Mouse (Mus musculus) MEL (cell line): ENCODE measurements around the gene Serhl. TPM values are rescaled to one million over a fixed set of nuclear protein-coding genes. Genes with fewer than 3 reads are reported as not detected.

Experiments used
- DNase-seq: peaks from one replicate; pipeline ENCODE4 v3.0.0; 2011; ENCODE audit warnings: low read depth, low spot score
- H3K27ac ChIP-seq: 2 replicates; pipeline ENCODE4 v1.5.1; 2012; ENCODE audit warnings: low read depth, mild to moderate bottlenecking, control low read depth, low read length, moderate library complexity; ENCODE audit not compliant: control insufficient read depth
- H3K27me3 ChIP-seq, 2 experiments: fragments of 150-350 bp in 1 of 2; sonication (generic) in 1 of 2; 2 replicates each; pipeline ENCODE4 v1.6.1; 2012; ENCODE audit warnings: low read length in 2 of 2, mild to moderate bottlenecking in 2 of 2, improper control_type of control experiment in 1 of 2, moderate library complexity in 1 of 2; ENCODE audit not compliant: insufficient read depth in 2 of 2, control insufficient read depth in 1 of 2
- H3K36me3 ChIP-seq, 2 experiments: 2 replicates each; pipeline ENCODE4 v1.6.1; 2012 to 2014; ENCODE audit warnings: low read length in 2 of 2, improper control_type of control experiment in 1 of 2, inconsistent platforms in 1 of 2, mild to moderate bottlenecking in 1 of 2; ENCODE audit not compliant: insufficient read depth in 2 of 2, control insufficient read depth in 1 of 2
- H3K4me1 ChIP-seq, 2 experiments: fragments of 150-350 bp in 1 of 2; sonication (generic) in 1 of 2; 2 replicates each; pipeline ENCODE4 v1.6.1; 2012; ENCODE audit warnings: low read length in 2 of 2, improper control_type of control experiment in 1 of 2, mild to moderate bottlenecking in 1 of 2; ENCODE audit not compliant: insufficient read depth in 2 of 2, control insufficient read depth in 1 of 2
- H3K4me3 ChIP-seq, 2 experiments: fragments of 150-350 bp in 1 of 2; sonication (generic) in 1 of 2; 2 replicates each; pipeline ENCODE4 v1.5.1; 2012; ENCODE audit warnings: low read depth in 2 of 2, low read length in 2 of 2, mild to moderate bottlenecking in 2 of 2, moderate library complexity in 2 of 2, control low read depth in 1 of 2, improper control_type of control experiment in 1 of 2; ENCODE audit not compliant: control insufficient read depth in 1 of 2, insufficient read depth in 1 of 2
- H3K79me2 ChIP-seq: 2 replicates; pipeline ENCODE4 v1.6.1; 2012; ENCODE audit warnings: mild to moderate bottlenecking, low read length, moderate library complexity; ENCODE audit not compliant: control insufficient read depth, poor library complexity, insufficient read depth
- H3K9ac ChIP-seq: 2 replicates; pipeline ENCODE4 v1.6.1; 2012; ENCODE audit warnings: low read depth, mild to moderate bottlenecking, control low read depth, low read length, moderate library complexity; ENCODE audit not compliant: control insufficient read depth, poor library complexity, severe bottlenecking
- H3K9me3 ChIP-seq: fragments of 150-350 bp; sonication (generic); replicated peaks from 2 replicates; pipeline ENCODE4 v1.6.1; 2012; ENCODE audit warnings: mild to moderate bottlenecking, low read length, improper control_type of control experiment, moderate library complexity; ENCODE audit not compliant: insufficient read depth
- BHLHE40 ChIP-seq: IDR thresholded peaks from 2 replicates; pipeline ENCODE4 v1.6.1; 2012; ENCODE audit warnings: low read depth, mild to moderate bottlenecking, inconsistent platforms, low read length, improper control_type of control experiment, borderline replicate concordance
- CHD1 ChIP-seq: IDR thresholded peaks from 2 replicates; pipeline ENCODE4 v1.6.1; 2012; ENCODE audit warnings: low read depth, mild to moderate bottlenecking, inconsistent platforms, low read length, improper control_type of control experiment
- CHD2 ChIP-seq: IDR thresholded peaks from 2 replicates; pipeline ENCODE4 v1.6.1; 2011; ENCODE audit warnings: low read length, improper control_type of control experiment
- CTCF ChIP-seq, 3 experiments: IDR thresholded peaks in 2 of 3; conservative IDR thresholded peaks in 1 of 3; 2 replicates each; pipeline ENCODE4 v1.5.1; 2011 to 2012; ENCODE audit warnings: low read length in 3 of 3, low read depth in 2 of 3, mild to moderate bottlenecking in 2 of 3, improper control_type of control experiment in 1 of 3, inconsistent platforms in 1 of 3, mixed read lengths in 1 of 3, moderate library complexity in 1 of 3; ENCODE audit not compliant: control insufficient read depth in 1 of 3, insufficient read depth in 1 of 3, poor library complexity in 1 of 3, severe bottlenecking in 1 of 3
- E2F4 ChIP-seq: IDR thresholded peaks from 2 replicates; pipeline ENCODE4 v1.6.1; 2011; ENCODE audit warnings: low read depth, low read length, improper control_type of control experiment, borderline replicate concordance
- ELF1 ChIP-seq: IDR thresholded peaks from 2 replicates; pipeline ENCODE4 v1.6.1; 2014; ENCODE audit warnings: low read depth, mild to moderate bottlenecking, inconsistent platforms, low read length, improper control_type of control experiment, moderate library complexity
- EP300 ChIP-seq, 2 experiments: IDR thresholded peaks; 2 replicates each; pipeline ENCODE4 v1.6.1; 2011; ENCODE audit warnings: improper control_type of control experiment in 2 of 2, low read length in 2 of 2, low read depth in 1 of 2, mild to moderate bottlenecking in 1 of 2
- ETS1 ChIP-seq: IDR thresholded peaks from 2 replicates; pipeline ENCODE4 v1.6.1; 2012; ENCODE audit warnings: low read depth, mild to moderate bottlenecking, inconsistent platforms, low read length, improper control_type of control experiment, moderate library complexity
- GABPA ChIP-seq: IDR thresholded peaks from 2 replicates; pipeline ENCODE4 v1.6.1; 2012; ENCODE audit warnings: low read depth, mild to moderate bottlenecking, inconsistent platforms, low read length, improper control_type of control experiment, moderate library complexity
- GATA1 ChIP-seq: IDR thresholded peaks from 2 replicates; pipeline ENCODE4 v1.6.1; 2011; ENCODE audit warnings: low read depth, low read length, improper control_type of control experiment
- KAT2A ChIP-seq: conservative IDR thresholded peaks from 2 replicates; pipeline ENCODE4 v1.6.1; 2012; ENCODE audit warnings: low read depth, low read length, improper control_type of control experiment, inconsistent platforms
- MAFK ChIP-seq: IDR thresholded peaks from 2 replicates; pipeline ENCODE4 v1.6.1; 2011; ENCODE audit warnings: low read depth, mild to moderate bottlenecking, low read length, improper control_type of control experiment, borderline replicate concordance
- MEF2A ChIP-seq: IDR thresholded peaks from 2 replicates; pipeline ENCODE4 v1.6.1; 2014; ENCODE audit warnings: low read depth, mild to moderate bottlenecking, inconsistent platforms, low read length, improper control_type of control experiment; ENCODE audit not compliant: poor library complexity, insufficient replicate concordance, severe bottlenecking; ENCODE audit errors: extremely low read depth
- MXI1 ChIP-seq: IDR thresholded peaks from 2 replicates; pipeline ENCODE4 v1.6.1; 2011; ENCODE audit warnings: mild to moderate bottlenecking, low read depth, low read length, improper control_type of control experiment
- MYB ChIP-seq: IDR thresholded peaks from 2 replicates; pipeline ENCODE4 v1.6.1; 2011; ENCODE audit warnings: mild to moderate bottlenecking, low read depth, low read length, improper control_type of control experiment
- MYC ChIP-seq: IDR thresholded peaks from 2 replicates; pipeline ENCODE4 v1.6.1; 2011; ENCODE audit warnings: low read depth, mild to moderate bottlenecking, low read length, improper control_type of control experiment, moderate library complexity
- NELFE ChIP-seq: IDR thresholded peaks from 2 replicates; pipeline ENCODE4 v1.6.1; 2011; ENCODE audit warnings: low read depth, low read length, improper control_type of control experiment
- RAD21 ChIP-seq: IDR thresholded peaks from 2 replicates; pipeline ENCODE4 v1.6.1; 2011; ENCODE audit warnings: mild to moderate bottlenecking, low read depth, low read length, improper control_type of control experiment
- RCOR1 ChIP-seq: IDR thresholded peaks from 2 replicates; pipeline ENCODE4 v1.6.1; 2012; ENCODE audit warnings: low read depth, mild to moderate bottlenecking, inconsistent platforms, low read length, improper control_type of control experiment
- SIN3A ChIP-seq: IDR thresholded peaks from 2 replicates; pipeline ENCODE4 v1.6.1; 2012; ENCODE audit warnings: low read length, improper control_type of control experiment, inconsistent platforms
- SMC3 ChIP-seq: IDR thresholded peaks from 2 replicates; pipeline ENCODE4 v1.6.1; 2011; ENCODE audit warnings: low read depth, low read length, improper control_type of control experiment
- TAL1 ChIP-seq: IDR thresholded peaks from 2 replicates; pipeline ENCODE4 v1.6.1; 2012; ENCODE audit warnings: mild to moderate bottlenecking, inconsistent platforms, low read length, moderate library complexity, mixed read lengths
- TCF12 ChIP-seq: IDR thresholded peaks from 2 replicates; pipeline ENCODE4 v1.6.1; 2014; ENCODE audit warnings: low read depth, mild to moderate bottlenecking, inconsistent platforms, low read length, improper control_type of control experiment, moderate library complexity
- UBTF ChIP-seq: IDR thresholded peaks from 2 replicates; pipeline ENCODE4 v1.6.1; 2012; ENCODE audit warnings: low read depth, mild to moderate bottlenecking, inconsistent platforms, low read length, improper control_type of control experiment, moderate library complexity, borderline replicate concordance; ENCODE audit not compliant: insufficient read depth
- USF2 ChIP-seq, 2 experiments: IDR thresholded peaks; 2 replicates each; pipeline ENCODE4 v1.6.1; 2011 to 2012; ENCODE audit warnings: improper control_type of control experiment in 2 of 2, low read length in 2 of 2, borderline replicate concordance in 1 of 2, inconsistent platforms in 1 of 2, low read depth in 1 of 2, mild to moderate bottlenecking in 1 of 2; ENCODE audit not compliant: insufficient read depth in 1 of 2
- ZC3H11A ChIP-seq: IDR thresholded peaks from 2 replicates; pipeline ENCODE4 v1.6.1; 2012; ENCODE audit warnings: low read depth, mild to moderate bottlenecking, inconsistent platforms, low read length, improper control_type of control experiment
- ZKSCAN1 ChIP-seq: IDR thresholded peaks from 2 replicates; pipeline ENCODE4 v1.6.1; 2012; ENCODE audit warnings: low read depth, mild to moderate bottlenecking, inconsistent platforms, low read length, improper control_type of control experiment, moderate library complexity
- ZMIZ1 ChIP-seq: IDR thresholded peaks from 2 replicates; pipeline ENCODE4 v1.6.1; 2012; ENCODE audit warnings: low read depth, mild to moderate bottlenecking, inconsistent platforms, low read length, improper control_type of control experiment, moderate library complexity
- ZNF384 ChIP-seq: IDR thresholded peaks from 2 replicates; pipeline ENCODE4 v1.6.1; 2012; ENCODE audit warnings: low read depth, mild to moderate bottlenecking, inconsistent platforms, low read length, improper control_type of control experiment
- polyA plus RNA-seq, 2 experiments: library from polyadenylated mRNA; stranded (reverse) in 1 of 2; unstranded in 1 of 2; fragments of >175 nt in 1 of 2; fragments of >200 nt in 1 of 2; gene quantifications; 2 replicates each; pipeline versions ENCODE4 v1.2.1 to v1.2.4; 2012; ENCODE audit warnings: low replicate concordance in 2 of 2, low read depth in 1 of 2; ENCODE audit not compliant: insufficient read length in 2 of 2, insufficient read depth in 1 of 2, missing spikeins in 1 of 2
- total RNA-seq: library from RNA; depleted of rRNA; stranded (reverse); fragments of 300-350 nt; gene quantifications from 2 replicates; pipeline ENCODE4 v1.2.3, GENCODE M21; 2012

Gene Serhl
- total and polyA plus RNA-seq, 3 experiments: 19.6 to 57.3 TPM; not detected in 1

DNA sequence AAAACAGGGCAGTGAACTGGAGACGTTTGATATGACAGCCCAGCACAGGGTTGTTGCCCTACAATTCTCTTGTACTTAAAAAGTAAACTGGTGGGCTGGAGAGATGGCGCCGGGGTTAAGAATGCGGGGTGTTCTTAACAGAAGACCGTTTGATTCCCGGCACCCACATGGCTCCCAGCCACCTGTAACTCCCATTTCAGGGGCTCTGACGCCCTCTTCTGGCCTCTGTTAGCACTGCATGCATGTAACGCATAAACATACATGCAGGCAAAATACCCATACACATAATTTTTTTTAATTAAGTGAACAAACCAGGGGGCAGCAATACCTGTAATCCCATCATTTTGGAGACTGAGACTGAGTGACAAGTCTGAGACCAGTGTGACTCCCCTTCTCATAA is 31.8 kb upstream of the Serhl start:
- no peak overlapping the region for H3K4me3 ChIP-seq
- H3K4me1 ChIP-seq: peaks cover 2 to 16% of the 10 kb centered on the region in 2 experiments; a peak in 2 of 4 replicates
- TF ChIP-seq USF2 (IDR thresholded peaks at IDR 0.05; ENCODE audit: borderline replicate concordance in 1 of 2, insufficient read depth in 1 of 2, low read depth in 1 of 2, low read length in 2 of 2) (no peak), SMC3 (peak; percentile 16; the same call in 1 of the 2 replicates), ZNF384 (no peak), ZC3H11A (peak; percentile 20; the same call in 1 of the 2 replicates), RAD21 (peak; percentile 32), CTCF (IDR thresholded peaks at IDR 0.05 in 2 of 3, conservative IDR thresholded peaks at IDR 0.05 in 1 of 3; ENCODE audit: control insufficient read depth in 1 of 3, insufficient read depth in 1 of 3, low read depth in 2 of 3, low read length in 3 of 3, poor library complexity in 1 of 3, severe bottlenecking in 1 of 3) (peak; percentile 41 to 51 (median 41))
- peaks cover 0 to 1% of the 10 kb centered on the region in 2 experiments; a peak in 2 of 4 replicates for H3K27me3 ChIP-seq
- no peaks in the 10 kb centered on the region for H3K79me2 ChIP-seq
- no peaks in the 10 kb centered on the region for H3K9me3 ChIP-seq
- H3K36me3 ChIP-seq: peaks cover 0 to 9% of the 10 kb centered on the region in 2 experiments; a peak in 2 of 4 replicates
- H3K9ac ChIP-seq: no peak overlapping the region
- no peak for DNase-seq
- no peak overlapping the region for H3K27ac ChIP-seq

DNA sequence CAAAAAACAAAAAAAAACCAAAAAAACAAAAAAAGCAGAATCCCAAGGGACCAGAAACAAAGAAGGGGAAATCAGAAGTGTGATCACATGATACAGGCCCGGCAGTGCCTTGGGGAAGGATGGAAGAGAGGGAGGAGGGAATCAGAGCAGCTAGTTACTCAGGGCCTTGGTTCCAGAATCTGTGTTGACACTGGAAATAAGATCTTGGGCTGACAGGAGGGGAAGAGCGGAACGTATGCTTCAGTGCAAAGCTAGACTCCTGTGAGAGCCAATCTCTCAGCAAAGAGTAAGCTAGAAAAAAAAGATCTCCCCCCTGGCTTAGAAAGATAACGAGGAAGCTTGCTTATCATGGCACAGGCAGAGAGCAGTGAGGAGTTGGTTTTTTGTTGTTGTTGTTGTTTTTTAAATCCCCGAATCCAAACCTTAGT is 30.1 kb upstream of the Serhl start:
- Histone ChIP-seq H3K9me3 (no peaks in the 10 kb centered on the region), H3K27ac (no peak overlapping the region), H3K4me1 (peaks cover 2 to 16% of the 10 kb centered on the region in 2 experiments; a peak in 2 of 4 replicates), H3K36me3 (peaks cover 0 to 9% of the 10 kb centered on the region in 2 experiments; a peak in 2 of 4 replicates), H3K27me3 (no peaks in the 10 kb centered on the region; a peak in 1 of 4 replicates), H3K79me2 (no peaks in the 10 kb centered on the region), H3K9ac (no peak overlapping the region), H3K4me3 (no peak overlapping the region)
- peak; percentile 70 for DNase-seq
- TF ChIP-seq CHD2: no peak
- no peak for TF ChIP-seq KAT2A
- TF ChIP-seq TAL1: peak; percentile 72
- 0 out of 2 replicates have a peak, but pooled peaks have one; percentile 21 for TF ChIP-seq MYC
- TF ChIP-seq ZC3H11A: no peak
- no peak for TF ChIP-seq ZKSCAN1
- TF ChIP-seq MAFK: no peak
- no peak for TF ChIP-seq ELF1
- TF ChIP-seq ZMIZ1: no peak
- TF ChIP-seq E2F4: no peak
- TF ChIP-seq ZNF384: peak; percentile 95
- TF ChIP-seq RAD21: no peak
- TF ChIP-seq EP300 (IDR thresholded peaks at IDR 0.05; ENCODE audit: low read depth in 1 of 2, low read length in 2 of 2): peak; percentile 78 to 85
- peak; percentile 93 for TF ChIP-seq GATA1
- no peak for TF ChIP-seq SMC3
- TF ChIP-seq UBTF: no peak
- no peak for TF ChIP-seq MEF2A
- peak; percentile 63 for TF ChIP-seq ETS1
- TF ChIP-seq SIN3A: 0 out of 2 replicates have a peak, but pooled peaks have one; percentile 27
- TF ChIP-seq GABPA: no peak
- TF ChIP-seq NELFE: no peak
- peak; percentile 93 for TF ChIP-seq TCF12
- TF ChIP-seq RCOR1: peak; percentile 94
- TF ChIP-seq BHLHE40: peak; percentile 74
- no peak for TF ChIP-seq CHD1
- TF ChIP-seq MXI1: no peak; the same call in 1 of the 2 replicates
- TF ChIP-seq MYB: no peak
- TF ChIP-seq CTCF (IDR thresholded peaks at IDR 0.05 in 2 of 3, conservative IDR thresholded peaks at IDR 0.05 in 1 of 3; ENCODE audit: control insufficient read depth in 1 of 3, insufficient read depth in 1 of 3, low read depth in 2 of 3, low read length in 3 of 3, poor library complexity in 1 of 3, severe bottlenecking in 1 of 3): no peak
